Mouse (Mus musculus) megakaryocyte, adult 5-6 weeks (primary cell): ENCODE data around the gene Pold3. TPM values are rescaled to one million over a fixed set of nuclear protein-coding genes. Genes with fewer than 3 reads are reported as not detected.

ENCODE experiments used
- ATAC-seq: 2 replicates; pipeline ENCODE4 v1.8.0; 2016; ENCODE audit warnings: mild to moderate bottlenecking, inconsistent platforms; ENCODE audit not compliant: poor library complexity, severe bottlenecking
- total RNA-seq, 2 experiments: library from RNA; stranded (forward) in 1 of 2; stranded (reverse) in 1 of 2; fragments of 153-499, 151-499 nt in 1 of 2; fragments of 221-1000, 200-1000 nt in 1 of 2; gene quantifications; 2 replicates each; pipeline versions ENCODE4 v1.2.3 to v1.2.4; 2015 to 2017

Gene Pold3
- total RNA-seq (2015) (37.3 and 37.8 TPM in 2 replicates), total RNA-seq (2017) (109 and 112 TPM in 2 replicates)

GRCm38 (mm10) chr7:100121376-100121789 lies at the start of gene Pold3:
TSS of gene Pold3 (minus strand) at chr7:100121565.
- ATAC-seq = peak; percentile 99

GRCm38 (mm10) chr7:100170756-100171155 lies 49.4 kb upstream of the Pold3 start:
- no peak for ATAC-seq

GRCm38 (mm10) chr7:100168654-100169053 lies 47.3 kb upstream of the Pold3 start:
- no peak for ATAC-seq

- ATAC-seq = no peak
Measured at GRCm38 (mm10) chr7:100163506-100163905, 42.1 kb upstream of the Pold3 start.

GRCm38 (mm10) chr7:100160006-100160405 lies 38.6 kb upstream of the Pold3 start:
- ATAC-seq = no peak

GRCm38 (mm10) chr7:100159105-100159841 lies 37.9 kb upstream of the Pold3 start, which contains the start of gene Lipt2:
TSS of gene Lipt2 (plus strand) at chr7:100159277.
- ATAC-seq = peak; percentile 93

- peak; percentile 52; the same call in 1 of the 2 replicates for ATAC-seq
Measured at GRCm38 (mm10) chr7:100157669-100158068, 36.3 kb upstream of the Pold3 start.

- ATAC-seq = no peak
Measured at GRCm38 (mm10) chr7:100150626-100151025, 29.3 kb upstream of the Pold3 start.

- ATAC-seq = 0 out of 2 replicates have a peak, but pooled peaks have one; percentile 18
Measured at GRCm38 (mm10) chr7:100150086-100150485, 28.7 kb upstream of the Pold3 start.

GRCm38 (mm10) chr7:100148586-100148985 lies 27.2 kb upstream of the Pold3 start:
- no peak for ATAC-seq

GRCm38 (mm10) chr7:100140591-100140990 lies 19.2 kb upstream of the Pold3 start:
- no peak for ATAC-seq

- ATAC-seq = no peak
Measured at GRCm38 (mm10) chr7:100138075-100138474, 16.7 kb upstream of the Pold3 start.

- ATAC-seq = no peak
Measured at GRCm38 (mm10) chr7:100137038-100137437, 15.7 kb upstream of the Pold3 start.

GRCm38 (mm10) chr7:100132379-100132778 lies 11.0 kb upstream of the Pold3 start:
- no peak for ATAC-seq

GRCm38 (mm10) chr7:100130592-100130991 lies 9.2 kb upstream of the Pold3 start:
- ATAC-seq = no peak

GRCm38 (mm10) chr7:100128262-100129041 lies 7.1 kb upstream of the Pold3 start:
- ATAC-seq = no peak

- no peak for ATAC-seq
Measured at GRCm38 (mm10) chr7:100126514-100126913, 5.1 kb upstream of the Pold3 start.

- ATAC-seq = no peak
Measured at GRCm38 (mm10) chr7:100125166-100125565, 3.8 kb upstream of the Pold3 start.

GRCm38 (mm10) chr7:100124211-100124610 lies 2.8 kb upstream of the Pold3 start:
- no peak for ATAC-seq

GRCm38 (mm10) chr7:100123486-100123885 lies 2.1 kb upstream of the Pold3 start:
- ATAC-seq = peak; percentile 58

GRCm38 (mm10) chr7:100120791-100121261 lies 539 bp downstream of the Pold3 start:
- ATAC-seq = peak; percentile 23; the same call in 1 of the 2 replicates

GRCm38 (mm10) chr7:100114279-100114678 lies 7.1 kb downstream of the Pold3 start:
- no peak for ATAC-seq
